ENCODE assay signal across 7 mouse cellular contexts in genomic region chr1:153048147-153048878, GRCm38 (mm10).
A peak's percentile ranks its signal among the peaks of the same experiment; 100 is the strongest.
DNase-seq lines count a peak whose midpoint lies in the region; ATAC-seq and TF ChIP-seq lines count a peak whose summit lies in the region.

No protein-coding gene starts in this region.

- H3K27ac ChIP-seq in kidney, adult 2 months (ENCODE audit: insufficient read depth, low read depth, low read length): no peak overlapping the region

- H3K27me3 ChIP-seq in kidney, adult 2 months (replicated peaks; ENCODE audit: control insufficient read depth, insufficient read depth, low read length): no peaks in the 10 kb centered on the region

- no peaks in the 10 kb centered on the region for H3K36me3 ChIP-seq in kidney, adult 2 months (ENCODE audit: control insufficient read depth, insufficient read depth, low read length)

- peak; percentile 3 to 36 for DNase-seq in adrenal gland, adult 18-20 months (ENCODE audit: low spot score in 2 of 2)
- DNase-seq in cerebellum, adult 9-10 months: peak; percentile 78
- DNase-seq in heart, adult 11 months: peak; percentile 99
- peak; percentile 73 for DNase-seq in kidney, adult 2 months
- DNase-seq in testis, postnatal 10 days (ENCODE audit: low spot score): peak; percentile 69
- DNase-seq in right cerebral cortex, adult 18-20 months: no peak

- ATAC-seq in megakaryocyte progenitor cell, adult 5-6 weeks (replicated peaks; ENCODE audit: poor library complexity): peak; percentile 31

- H3K4me1 ChIP-seq in kidney, adult 2 months (ENCODE audit: control insufficient read depth, insufficient read depth, low read length): no peaks in the 10 kb centered on the region

- 38% methylated on average over 14 of the region's 14 CpGs for WGBS in kidney, adult 2 months

- TF ChIP-seq POLR2A in kidney, adult 2 months (IDR thresholded peaks at IDR 0.05; ENCODE audit: low read depth, low read length): no peak

- H3K4me3 ChIP-seq in kidney, adult 2 months (ENCODE audit: insufficient read depth, low read depth, low read length): no peak overlapping the region

- TF ChIP-seq CTCF in kidney, adult 2 months (conservative IDR thresholded peaks at IDR 0.05; ENCODE audit: insufficient read depth, insufficient read length, low read depth, low read length): peak; percentile 48
